Mouse (Mus musculus) adrenal gland, postnatal 36 days (tissue): ENCODE measurements at regions not wholly inside any gene's neighbourhood (a gene's known extent, or its start where the extent isn't known, plus 50 kb on each side); places are given as distances from the start of the nearest gene placed in this dataset.

Source experiments
- DNase-seq, 2 experiments: peaks; one replicate each; pipeline ENCODE4 v3.0.0; 2021; ENCODE audit warnings: mixed read lengths in 1 of 2

DNA sequence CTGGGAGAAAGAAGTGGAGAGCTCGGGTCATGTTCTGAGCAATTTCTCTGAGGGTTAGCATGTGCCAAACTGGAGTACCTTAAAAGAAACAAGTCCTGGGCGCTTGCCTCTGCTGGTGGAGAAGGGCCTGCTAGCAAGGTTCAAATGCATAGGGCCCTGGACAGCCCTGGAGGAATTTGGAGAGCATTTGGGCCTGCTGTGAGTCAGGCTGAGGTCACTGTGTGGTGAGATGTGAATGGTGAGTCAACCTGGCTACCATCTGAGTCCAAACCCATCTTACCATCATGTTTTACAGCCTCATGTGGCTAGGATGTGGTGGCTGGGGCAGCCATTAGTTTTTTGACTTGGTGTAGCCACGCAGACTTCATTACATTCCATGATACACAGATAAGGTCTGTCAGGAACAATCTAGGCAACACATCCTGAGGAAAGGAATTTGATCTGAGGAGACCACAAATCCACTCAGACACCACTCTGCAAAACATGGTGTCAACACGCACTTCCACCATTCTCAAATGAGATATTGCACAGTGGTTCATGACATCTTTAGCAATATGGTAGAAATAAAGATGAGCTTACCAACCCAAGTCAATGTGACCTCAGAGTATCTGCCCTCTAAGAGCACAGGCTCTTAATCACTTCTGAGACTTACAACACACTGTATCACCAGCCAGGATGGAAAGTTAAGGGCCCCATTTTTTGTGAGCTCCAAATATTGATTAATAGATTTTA, 83.1 kb downstream of the Thbs2 start:
- DNase-seq: peak; percentile 12 to 54

DNA sequence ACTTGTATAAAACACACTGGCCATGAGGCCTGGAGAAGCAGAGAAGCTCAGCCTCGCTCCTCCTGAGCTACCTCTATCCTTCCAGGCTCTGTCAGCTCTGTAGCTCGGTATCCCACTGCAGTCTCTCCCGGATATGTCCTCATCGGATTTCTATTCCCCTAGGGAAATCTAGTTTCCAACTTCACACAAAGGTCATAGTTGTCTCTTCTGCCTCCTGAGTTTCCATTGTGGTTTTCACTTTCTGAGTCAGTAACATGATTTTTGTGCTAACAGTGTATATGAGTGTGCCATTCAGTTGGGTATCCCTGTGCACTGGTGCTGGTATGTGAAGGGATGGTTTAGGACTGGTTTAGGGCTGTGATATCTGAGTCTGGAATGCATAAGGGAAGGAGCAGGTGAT, 85.2 kb downstream of the Thbs2 start:
- DNase-seq: no peak

DNA sequence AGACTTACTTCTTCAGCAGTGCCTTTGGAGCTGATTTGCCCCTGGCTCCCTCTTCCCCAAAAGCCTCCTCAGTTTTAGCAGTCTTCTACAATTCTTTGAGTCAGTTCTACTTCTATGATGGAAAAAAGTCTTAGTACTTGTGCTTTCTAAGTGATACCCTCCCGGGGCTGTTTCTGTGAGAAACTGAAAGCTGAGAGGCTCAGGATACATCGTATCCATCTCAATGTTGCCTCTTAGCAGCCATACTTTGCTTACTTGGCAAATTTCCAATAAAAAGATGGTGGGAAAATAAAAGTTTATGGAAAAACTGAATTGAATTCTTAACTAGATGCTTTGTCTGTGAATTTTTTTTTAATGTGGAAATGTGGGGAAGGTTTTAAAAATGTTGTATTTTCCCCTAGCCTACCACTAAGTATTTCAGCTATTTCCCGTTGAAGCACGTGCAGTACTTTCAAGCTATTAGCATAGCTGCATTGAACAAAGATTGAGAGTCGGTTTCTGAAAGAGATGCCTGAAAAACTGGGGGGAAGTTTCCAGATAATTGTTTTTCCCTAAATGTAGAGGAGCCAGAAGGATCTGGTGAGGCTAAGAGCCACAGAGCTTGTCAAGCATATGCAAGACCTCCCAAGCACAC, 87.6 kb downstream of the Thbs2 start:
- DNase-seq: no peak

DNA sequence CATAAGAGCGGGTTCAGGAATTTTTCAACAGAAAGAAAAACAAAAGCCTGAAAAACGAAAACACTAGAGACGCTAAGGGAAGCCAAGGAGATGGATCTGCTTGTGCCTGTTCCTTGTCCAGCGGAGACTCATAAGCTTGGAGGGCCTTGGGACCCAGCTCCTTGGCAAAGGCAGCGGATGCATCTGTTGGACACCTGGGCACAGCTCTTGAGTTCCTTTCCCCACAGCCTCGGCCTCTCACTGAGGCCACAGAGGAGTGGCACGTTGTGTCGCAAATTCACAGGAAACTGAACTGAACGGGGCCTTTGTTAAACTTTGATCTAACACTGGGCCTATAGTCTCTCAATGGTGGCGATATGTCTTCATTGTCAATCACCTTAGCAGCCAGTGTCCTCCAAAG, 94.4 kb downstream of the Thbs2 start:
- DNase-seq: no peak

DNA sequence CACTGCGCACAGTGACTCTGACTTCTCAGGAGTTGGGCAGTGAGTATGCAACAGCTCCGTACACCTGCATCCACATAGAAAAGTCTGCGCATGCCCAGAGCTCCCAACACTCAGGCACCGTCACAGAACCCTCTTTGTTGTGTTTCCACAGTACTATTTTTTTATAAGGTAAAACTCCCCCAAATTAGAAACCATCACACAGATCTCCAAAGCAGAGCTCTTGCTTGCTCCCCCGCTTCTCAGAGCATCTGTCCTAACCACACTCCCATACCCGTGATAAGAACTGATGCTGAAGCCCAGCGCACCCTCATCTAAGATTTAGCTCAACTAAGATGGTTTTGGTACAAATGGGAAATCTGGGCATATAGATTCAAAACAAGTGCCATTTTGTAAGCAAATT, 97.6 kb downstream of the Thbs2 start:
- no peak for DNase-seq

DNA sequence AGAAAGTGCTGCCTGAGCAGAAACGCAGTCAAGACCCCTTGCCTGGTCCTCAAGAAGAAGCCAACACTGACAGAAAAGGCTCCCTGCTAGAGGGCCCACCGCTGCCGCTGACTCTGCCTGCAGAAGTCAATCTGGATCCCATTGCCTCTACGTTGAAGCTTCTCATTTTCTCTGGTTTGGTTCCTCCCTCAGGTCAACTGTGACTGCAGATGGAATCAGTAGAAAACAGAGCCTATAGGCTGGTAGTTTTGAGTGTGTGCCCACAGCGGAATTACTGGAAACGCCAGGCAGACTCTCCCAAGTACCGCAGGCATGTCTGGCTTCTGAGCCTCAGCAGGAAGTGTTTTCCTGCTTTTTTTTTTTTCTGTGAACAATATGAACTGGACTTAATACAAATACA, 98.5 kb downstream of the Thbs2 start:
- DNase-seq: no peak

DNA sequence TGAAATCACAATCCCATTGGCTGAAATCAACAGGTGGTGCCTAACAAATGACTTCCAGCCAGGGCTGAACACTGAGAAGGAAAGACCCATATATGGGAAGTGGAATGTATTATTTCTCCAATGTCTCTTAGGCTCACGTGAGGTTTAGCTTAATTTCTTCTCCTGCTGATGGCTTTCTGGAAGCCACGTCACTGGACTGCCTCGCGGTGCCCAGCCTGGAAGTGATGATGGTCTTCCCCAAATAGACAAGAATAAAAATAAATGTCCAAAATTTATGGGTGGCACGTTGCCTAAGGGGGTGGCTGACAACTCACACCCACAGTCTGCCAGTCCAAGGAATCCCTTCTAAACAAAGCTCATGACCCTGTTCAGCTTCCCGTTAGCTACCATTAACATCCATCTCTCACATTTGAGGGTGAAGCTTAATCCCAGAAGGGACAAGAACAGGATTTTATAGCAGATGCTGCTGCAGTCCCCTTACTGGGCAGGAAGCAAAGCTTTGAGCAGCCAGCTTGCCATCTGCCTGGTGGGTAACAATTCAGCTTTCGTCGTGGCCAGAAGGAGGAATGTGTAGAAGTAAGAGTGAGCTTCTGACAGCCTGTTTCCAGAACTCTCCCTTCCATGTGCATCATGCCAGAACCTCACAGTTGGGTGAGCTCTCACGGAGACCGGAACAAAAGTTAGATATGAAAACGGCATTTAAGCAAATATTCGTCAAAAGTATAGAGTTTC, 105.8 kb downstream of the Thbs2 start:
- DNase-seq: no peak

DNA sequence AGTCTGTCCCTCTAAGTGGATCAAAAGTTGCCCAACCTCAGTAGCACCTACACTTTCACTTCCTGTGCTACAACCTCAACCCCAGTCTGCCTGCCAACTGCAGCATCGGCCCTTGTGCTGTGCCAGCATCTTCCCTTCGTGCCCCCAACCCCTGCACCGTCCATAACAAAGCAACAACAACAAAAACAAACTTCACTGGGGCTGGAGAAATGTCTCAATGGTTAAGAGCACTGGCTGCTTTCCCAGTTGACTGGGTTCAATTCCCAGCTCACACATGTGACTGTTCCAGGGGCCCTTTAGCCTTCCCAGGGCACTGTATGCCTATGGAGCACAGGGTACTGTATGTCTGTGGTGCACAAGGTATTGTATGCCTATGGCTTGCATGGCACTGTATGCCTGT, 114.4 kb downstream of the Thbs2 start:
- no peak for DNase-seq

DNA sequence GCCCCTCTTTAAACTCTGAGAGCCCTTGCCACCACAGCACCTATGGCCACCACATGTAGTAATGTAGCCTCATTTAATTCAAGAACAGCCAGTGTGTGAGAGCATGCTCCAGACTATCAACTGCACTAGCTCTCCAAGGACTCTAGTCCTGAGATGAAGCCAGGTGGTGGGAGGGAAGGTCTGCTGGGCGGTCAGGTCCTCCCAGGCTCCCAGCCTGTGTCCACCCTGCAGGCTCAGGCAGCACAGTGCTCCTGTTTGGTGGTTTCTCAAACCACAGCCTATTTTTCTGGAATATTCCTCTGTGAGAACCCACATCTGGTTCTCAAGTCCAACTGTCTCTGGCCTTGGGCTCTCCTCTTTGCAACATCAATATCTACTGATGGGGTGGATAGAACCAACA, 115.3 kb downstream of the Thbs2 start:
- DNase-seq: no peak

DNA sequence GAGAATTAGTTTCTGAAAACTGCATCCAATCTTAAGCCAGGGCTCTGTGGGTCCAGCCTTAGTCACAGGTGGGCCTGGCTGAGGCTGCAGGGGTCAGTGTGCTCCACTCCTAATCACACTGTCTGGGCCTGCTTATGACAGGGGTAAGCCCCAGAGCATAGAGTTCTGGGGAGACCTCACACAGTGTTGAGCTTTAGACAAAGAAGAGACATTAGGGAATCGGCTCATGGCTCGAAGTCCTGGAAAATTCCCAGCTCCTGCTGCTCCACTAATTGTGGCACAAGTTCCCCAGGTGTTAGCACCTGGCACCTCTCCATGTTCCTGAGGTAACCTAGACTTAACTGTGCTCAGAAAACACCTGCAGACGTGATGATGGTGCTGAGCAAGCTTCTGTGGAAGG, 115.8 kb downstream of the Thbs2 start:
- DNase-seq: no peak

DNA sequence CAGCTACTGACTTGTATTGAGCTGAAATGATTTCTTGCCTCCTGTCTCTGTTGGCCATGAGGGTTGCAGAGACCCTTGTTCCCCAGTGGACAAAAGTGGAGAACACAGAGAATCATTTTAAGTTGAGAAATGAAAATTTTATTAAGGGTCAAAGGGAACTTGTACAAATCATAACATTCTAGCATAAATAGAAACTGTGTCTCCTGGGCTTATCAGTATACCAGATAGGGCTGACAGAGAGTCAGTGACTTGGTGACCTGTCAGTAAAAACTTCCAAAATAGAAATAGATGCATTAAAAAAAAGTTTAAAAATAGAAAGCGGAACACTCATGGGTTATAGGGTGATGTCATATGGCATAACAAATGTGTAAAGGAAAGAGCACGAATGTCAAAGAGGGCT, 117.9 kb downstream of the Thbs2 start:
- no peak for DNase-seq

DNA sequence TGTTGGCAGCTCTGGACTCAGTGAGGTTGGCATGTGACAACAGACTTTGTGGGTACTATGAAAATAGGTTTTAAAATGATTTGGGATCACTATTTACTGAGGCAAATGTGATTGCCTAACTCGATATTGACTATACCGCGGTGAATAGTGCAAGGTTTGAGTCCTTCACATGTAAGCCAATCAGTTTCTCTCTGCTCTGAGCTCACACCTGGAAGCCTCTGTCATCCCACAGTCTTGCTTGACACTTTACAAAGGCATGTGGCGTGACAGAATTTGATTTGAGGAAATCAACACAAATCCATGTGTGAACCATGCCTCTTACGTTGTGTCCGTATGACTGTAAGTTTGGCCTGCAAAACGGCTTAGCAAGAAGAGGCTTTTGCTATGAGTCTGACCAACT, 122.9 kb downstream of the Thbs2 start:
- DNase-seq: no peak

DNA sequence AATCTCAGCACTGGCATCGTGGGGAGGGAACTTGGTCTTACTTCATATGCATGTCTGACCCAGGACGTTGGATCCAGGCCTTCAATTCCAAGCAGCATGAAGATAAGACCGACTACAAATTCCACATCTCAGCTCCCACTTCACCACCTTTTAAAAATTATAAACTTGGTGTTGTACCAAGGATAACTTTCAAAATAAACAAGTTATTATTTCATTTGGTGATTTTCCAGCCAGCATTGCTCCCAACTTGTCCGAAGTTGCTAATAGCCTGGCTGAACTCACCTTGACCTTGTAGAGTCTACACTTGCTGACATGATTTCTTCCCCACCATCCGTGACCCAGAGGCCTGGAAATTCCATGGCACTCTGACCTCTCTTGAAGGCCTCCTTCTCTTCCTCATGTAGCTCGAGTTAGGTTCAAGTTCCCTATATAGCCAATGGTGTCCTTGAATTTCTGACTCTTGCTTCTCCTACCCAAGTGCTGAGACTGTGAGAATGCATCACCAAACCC, 123.7 kb downstream of the Thbs2 start:
- DNase-seq: no peak

DNA sequence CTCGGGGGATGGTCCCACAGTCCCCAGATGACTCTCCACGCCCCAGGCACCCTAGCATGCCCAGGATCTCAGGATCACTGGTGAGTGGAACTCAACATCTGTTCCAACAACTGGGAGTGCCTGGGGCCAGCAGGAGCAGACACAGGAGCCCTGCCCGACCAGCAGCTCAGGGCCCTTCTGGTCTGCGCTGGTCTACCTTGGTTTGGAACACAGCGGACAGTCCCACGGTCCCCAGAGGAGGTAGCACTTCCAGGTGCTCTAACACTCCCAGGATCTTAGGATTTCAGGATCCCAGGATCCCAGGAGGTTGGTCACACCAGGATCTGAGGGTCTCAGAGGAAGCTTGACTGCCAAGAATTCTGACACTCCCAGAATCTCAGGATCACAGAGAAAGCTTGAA, 131.8 kb downstream of the Thbs2 start:
- DNase-seq: no peak

DNA sequence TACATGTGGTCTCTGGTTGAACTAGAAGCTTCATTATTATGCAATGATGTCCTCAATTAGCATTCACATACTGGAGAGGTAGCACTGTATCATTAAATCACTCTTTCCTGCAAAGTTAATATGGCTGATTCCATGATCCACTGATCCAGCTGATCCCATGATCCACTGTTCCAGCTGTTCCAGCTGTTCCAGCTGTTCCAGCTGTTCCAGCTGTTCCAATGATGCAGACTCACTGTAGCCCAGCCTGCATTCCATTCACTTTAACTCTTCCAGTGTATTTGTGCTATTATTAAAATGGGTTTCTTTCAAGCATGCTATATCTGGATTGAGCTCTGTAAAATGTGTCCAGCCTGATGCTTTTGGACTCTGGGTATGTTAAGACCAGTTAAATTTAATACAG, 136.8 kb downstream of the Thbs2 start:
- no peak for DNase-seq

DNA sequence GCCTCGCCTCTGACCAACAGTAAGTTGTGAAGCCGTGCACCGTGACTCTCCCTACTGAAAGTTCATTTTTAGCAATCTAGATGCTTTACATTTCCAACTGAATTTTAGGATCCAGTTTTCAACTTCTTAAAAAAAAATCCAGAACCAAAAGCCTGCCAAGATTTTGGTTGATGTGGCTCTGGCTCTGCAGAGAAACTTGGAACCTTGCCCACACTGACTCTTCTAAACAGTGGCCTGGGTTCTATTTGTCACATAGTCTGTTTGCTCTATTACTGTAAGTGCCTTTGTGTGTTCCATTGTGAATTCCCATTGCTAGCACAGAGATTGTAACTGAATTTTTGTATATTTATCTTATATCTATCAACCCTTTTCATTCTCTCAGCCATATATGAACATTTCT, 140.8 kb downstream of the Thbs2 start:
- no peak for DNase-seq

DNA sequence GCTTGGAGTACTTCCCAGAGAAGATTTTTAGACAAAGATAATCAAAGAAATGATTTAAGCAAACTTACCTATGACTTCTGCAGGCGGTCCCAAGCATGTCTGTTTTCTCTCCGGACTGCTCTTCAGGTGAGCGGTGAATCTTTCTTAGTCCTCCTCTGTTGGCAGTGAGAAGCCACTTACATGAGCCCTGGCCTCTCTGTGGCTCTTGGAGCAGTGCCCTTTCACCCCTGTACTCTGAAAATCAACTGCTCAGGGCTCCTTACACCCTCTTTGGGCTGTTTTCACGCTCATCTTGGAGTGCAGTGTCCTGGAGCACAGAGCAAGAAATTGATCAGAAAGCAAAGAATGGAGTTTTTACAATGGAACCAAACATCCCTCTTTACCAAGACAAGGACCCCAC, 142.0 kb downstream of the Thbs2 start:
- DNase-seq: no peak

DNA sequence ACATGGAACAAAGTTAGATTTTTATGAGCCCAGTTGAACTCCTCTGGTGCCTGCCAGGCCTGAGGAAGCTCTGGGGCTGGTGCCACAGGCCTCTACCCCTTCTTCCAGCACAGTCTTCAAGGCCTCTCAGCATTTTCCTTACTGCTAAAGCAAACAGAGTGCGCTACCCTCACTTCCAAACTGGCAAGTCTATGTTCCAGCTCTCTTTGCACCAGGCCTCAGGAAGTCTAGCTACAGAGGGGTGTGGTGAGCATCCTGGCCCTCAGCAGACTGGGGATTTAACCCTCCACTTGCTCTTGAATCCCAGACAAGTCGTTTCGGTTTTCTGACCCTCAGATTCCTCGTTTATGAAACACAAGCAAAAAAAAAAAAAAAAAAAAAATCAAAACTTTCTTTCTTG, 142.4 kb downstream of the Thbs2 start:
- no peak for DNase-seq

DNA sequence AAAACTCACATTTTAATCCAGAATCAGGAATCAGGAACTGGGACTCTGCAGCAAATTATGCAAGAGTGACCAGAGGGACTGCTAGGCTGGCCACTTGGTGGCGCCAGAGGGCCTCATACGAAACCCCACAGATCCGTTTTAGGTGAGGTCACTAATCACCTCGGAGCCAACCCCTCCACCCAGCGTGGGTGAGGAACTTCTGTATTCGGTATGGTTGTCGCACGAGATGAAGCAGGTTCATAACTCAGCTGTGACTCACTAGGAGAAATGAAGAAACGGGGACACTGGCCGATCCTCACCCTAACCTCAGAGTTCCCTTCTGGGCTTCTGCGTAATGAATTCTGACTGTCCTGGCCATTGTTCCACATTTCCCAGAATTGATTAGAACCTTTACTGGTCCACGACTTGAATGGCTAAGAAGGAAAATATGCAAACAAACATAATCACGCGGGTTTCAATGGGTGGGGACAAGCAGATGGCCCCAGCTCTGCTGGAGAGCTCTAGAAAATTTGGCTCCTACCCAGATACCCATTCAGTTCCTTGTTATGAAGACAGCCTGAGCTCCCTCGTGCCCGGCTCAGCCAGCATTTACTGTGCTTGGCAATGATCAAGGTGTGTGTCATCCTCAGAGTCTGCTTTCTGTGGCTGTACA, 148.1 kb downstream of the Thbs2 start:
- DNase-seq: peak; percentile 77 to 86

DNA sequence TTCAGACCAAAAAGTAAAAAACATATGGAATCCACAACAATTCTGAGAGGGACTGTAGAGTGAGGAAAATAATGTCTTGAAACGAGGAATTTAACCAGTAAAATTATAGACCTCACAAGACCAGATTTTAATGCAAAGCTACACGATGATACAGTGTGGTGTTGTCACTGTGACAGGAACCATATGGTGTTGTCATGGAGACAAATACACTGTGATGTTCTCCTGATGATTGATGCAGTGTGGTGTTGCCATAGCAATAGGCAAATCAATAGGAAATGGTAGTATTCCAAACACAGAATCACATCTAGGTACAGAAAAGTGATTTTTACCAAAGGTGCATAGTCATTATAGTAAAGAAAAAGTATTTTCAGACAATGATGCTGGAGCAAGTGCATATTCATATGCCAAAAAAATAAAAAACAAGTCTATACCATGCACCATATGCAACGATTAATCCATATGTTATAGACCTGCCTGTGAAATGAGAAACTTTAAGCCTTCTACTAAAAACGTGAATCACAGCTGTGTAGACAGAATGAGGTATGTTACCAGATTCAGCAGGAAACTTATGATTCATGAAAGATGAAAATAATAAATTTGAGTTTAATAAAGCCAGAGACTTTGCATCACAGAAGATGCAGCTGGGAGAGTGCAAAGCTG, 149.6 kb downstream of the Thbs2 start:
- DNase-seq: no peak

DNA sequence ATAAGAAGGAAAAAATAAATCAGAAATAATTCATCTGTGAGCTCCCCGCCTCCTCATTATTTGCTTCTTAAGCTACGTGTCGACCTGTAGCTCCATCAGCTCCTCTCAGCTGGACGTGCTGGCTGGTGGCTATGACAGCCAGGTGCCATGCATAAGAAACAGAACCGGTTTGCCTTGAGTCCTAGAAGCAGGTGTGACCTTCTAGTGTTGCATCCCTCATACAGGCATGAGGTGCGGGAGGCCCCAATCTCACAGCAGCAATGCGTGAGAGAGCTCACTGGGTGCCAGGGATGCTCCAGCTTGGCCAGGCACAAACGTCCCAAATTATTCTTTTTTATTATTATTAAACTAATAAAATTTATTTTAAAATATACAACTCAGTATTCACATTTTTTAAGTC, 153.0 kb downstream of the Thbs2 start:
- DNase-seq: no peak

DNA sequence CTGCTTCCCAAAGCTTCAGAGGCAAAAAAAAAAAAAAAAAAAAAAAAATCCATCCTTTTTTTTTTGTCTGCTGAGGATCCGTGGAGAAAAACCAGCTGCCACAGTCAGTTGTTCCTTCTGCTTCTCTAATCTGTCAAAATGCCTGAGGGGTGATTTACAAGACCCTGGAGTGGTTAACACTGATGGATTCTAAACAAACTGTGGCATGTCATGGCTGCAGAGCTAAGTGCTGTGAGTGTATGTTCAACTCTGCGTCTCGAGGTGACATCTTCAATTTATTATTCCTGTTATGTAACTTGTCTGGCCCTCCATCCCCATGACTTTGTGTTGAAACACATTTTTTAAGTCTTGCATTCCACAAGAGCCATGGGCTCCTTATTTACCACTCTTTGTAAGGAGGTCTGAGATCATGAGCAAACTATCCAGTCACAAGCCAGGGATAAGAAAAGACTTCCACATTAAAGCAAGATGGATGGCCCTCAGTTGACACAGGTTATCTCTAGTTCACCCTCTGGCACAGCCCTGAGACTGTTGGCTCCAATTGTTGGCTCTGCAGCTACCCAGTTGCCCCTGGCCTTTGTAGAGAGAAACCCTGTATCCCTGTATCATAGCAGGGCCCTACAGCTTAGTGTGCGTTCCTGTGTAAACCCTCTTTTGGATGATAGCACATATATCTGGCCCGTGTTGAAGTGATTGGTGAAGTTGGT, 153.6 kb downstream of the Thbs2 start:
- DNase-seq: peak in 1 of 2 experiments; percentile 12
